Mouse (Mus musculus): ENCODE measurements around the gene Fstl4. TPM values are rescaled to one million over a fixed set of nuclear protein-coding genes. Genes with fewer than 3 reads are reported as not detected.

Gene Fstl4
- polyA plus RNA-seq, 1 experiment from 2014 or later, result 6.6 TPM

- no peak overlapping the region for H3K27ac ChIP-seq (ENCODE audit: low read length)
- H3K4me2 ChIP-seq (ENCODE audit: low read depth, low read length), result no peak overlapping the region
- H3K36me3 ChIP-seq (ENCODE audit: control insufficient read depth, insufficient read depth), result no peaks in the 10 kb centered on the region
- WGBS, result 43% methylated on average over 6 of the region's 6 CpGs
- peaks cover 17% of the 10 kb centered on the region for H3K4me1 ChIP-seq (ENCODE audit: control insufficient read depth, insufficient read depth, low read length)
- no peaks in the 10 kb centered on the region for H3K27me3 ChIP-seq (ENCODE audit: control insufficient read depth, insufficient read depth, low read length)
- H3K9ac ChIP-seq (ENCODE audit: low read length), result no peak overlapping the region
- H3K9me3 ChIP-seq (replicated peaks; ENCODE audit: control insufficient read depth, low read length), result no peaks in the 10 kb centered on the region
- H3K4me3 ChIP-seq (ENCODE audit: low read length), result no peak overlapping the region
- ATAC-seq (replicated peaks; ENCODE audit: extremely low read depth, insufficient read depth, low FRiP score), result no peak
Observed at GRCm38 (mm10) chr11:52914431-52914830, 150.0 kb downstream of the Fstl4 start.

GRCm38 (mm10) chr11:52915648-52916047 is 151.2 kb downstream of the Fstl4 start:
- Histone ChIP-seq H3K4me3 (ENCODE audit: low read length) (no peak overlapping the region), H3K27me3 (ENCODE audit: control insufficient read depth, insufficient read depth, low read length) (no peaks in the 10 kb centered on the region), H3K36me3 (ENCODE audit: control insufficient read depth, insufficient read depth) (no peaks in the 10 kb centered on the region), H3K27ac (ENCODE audit: low read length) (no peak overlapping the region), H3K9me3 (replicated peaks; ENCODE audit: control insufficient read depth, low read length) (no peaks in the 10 kb centered on the region), H3K4me2 (ENCODE audit: low read depth, low read length) (no peak overlapping the region), H3K4me1 (ENCODE audit: control insufficient read depth, insufficient read depth, low read length) (peaks cover 21% of the 10 kb centered on the region), H3K9ac (ENCODE audit: low read length) (no peak overlapping the region)
- ATAC-seq (replicated peaks; ENCODE audit: extremely low read depth, insufficient read depth, low FRiP score), result no peak
- WGBS, result 87% methylated on average over 2 of the region's 2 CpGs

DNA sequence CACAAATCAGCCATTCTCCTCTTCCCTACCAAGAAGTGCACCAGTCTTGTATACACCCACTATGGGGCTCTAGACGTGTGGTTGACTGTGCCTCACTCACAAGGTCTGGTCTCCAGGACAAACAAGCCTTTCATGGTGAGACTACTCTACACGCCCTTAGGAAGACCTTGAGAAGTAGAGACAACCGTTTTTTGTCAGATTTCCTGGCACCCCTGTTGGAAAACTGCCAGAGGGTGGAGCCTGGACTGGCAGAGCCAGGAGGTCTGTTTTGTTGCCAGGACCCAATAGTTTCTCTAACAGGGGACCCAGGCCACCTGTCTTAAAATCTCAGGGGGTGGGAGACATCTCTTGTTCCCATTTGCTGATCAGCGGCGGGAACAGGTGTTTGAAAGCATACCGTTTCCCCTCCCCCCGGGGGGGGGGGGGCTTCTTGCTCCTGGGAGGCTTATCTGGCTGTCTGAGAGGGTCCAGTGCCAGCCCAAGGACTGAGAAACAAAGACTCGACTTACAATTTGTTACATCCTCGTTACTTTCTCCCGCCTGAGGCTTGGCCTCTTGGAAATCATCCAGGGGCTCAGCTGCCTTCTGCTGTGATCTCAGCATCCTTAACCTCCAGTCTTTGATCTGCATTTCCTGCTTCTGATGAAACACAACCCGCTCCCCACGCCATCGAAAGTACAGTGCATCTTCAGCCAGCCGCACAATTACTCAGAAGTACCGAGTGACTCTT is 155.0 kb downstream of the Fstl4 start:
- 17% methylated on average over 15 of the region's 15 CpGs for WGBS
- 0 out of 2 replicates have a peak overlapping the region, but pooled peaks have one; percentile 3 for H3K4me2 ChIP-seq (ENCODE audit: low read depth, low read length)
- H3K4me1 ChIP-seq (ENCODE audit: control insufficient read depth, insufficient read depth, low read length), result peaks cover 11% of the 10 kb centered on the region
- ATAC-seq (replicated peaks; ENCODE audit: extremely low read depth, insufficient read depth, low FRiP score), result peak; percentile 28; the same call in 1 of the 2 replicates
- no peaks in the 10 kb centered on the region for H3K27me3 ChIP-seq (ENCODE audit: control insufficient read depth, insufficient read depth, low read length)
- H3K27ac ChIP-seq (ENCODE audit: low read length), result peak overlapping the region; percentile 9; the same call in 1 of the 2 replicates
- H3K9ac ChIP-seq (ENCODE audit: low read length), result no peak overlapping the region
- H3K9me3 ChIP-seq (replicated peaks; ENCODE audit: control insufficient read depth, low read length), result no peaks in the 10 kb centered on the region
- no peaks in the 10 kb centered on the region for H3K36me3 ChIP-seq (ENCODE audit: control insufficient read depth, insufficient read depth)
- H3K4me3 ChIP-seq (ENCODE audit: low read length), result no peak overlapping the region

DNA sequence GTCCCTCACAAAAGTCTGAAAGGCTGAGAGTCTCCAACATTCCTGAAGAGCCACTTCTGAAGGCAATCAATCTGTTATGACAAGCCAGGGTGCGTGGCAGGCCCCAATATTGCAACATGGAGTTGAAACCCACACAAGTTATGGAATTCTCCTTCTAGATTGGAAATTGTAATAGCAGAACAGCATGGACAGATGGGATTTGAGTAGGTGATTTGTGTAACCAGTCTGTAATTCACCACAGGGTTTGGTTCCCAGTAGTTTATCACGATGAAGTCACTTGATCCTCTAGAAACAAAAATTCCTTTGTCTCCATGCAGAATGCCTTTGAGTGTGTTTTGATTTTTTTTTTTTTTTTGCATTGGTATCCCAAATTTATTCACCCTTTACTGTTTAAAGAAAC is 159.8 kb downstream of the Fstl4 start:
- 70% methylated on average over 2 of the region's 2 CpGs for WGBS
- ATAC-seq (replicated peaks; ENCODE audit: extremely low read depth, insufficient read depth, low FRiP score), result no peak

DNA sequence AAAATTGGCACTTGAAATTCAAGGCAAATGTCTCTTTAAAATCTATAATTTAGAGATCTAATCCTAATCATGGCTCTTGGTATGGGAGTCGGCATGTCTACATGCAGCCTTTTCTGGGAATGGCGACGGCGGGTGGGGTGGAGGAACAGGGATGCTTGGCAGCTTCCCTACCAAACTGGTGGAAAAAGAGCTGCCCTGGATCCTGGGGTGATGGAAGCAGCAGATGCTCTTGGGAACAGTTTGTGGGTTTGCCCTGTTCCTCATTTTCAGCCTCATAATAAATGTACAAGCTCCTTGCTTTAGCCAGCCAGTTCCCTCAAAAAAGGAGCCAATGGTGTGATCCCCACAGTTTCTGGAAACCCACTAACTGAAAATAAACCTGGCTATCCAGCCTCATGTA is 163.9 kb downstream of the Fstl4 start:
- Histone ChIP-seq H3K4me1 (ENCODE audit: control insufficient read depth, insufficient read depth, low read length) (no peaks in the 10 kb centered on the region), H3K9me3 (replicated peaks; ENCODE audit: control insufficient read depth, low read length) (no peaks in the 10 kb centered on the region), H3K9ac (ENCODE audit: low read length) (no peak overlapping the region), H3K27ac (ENCODE audit: low read length) (no peak overlapping the region), H3K27me3 (ENCODE audit: control insufficient read depth, insufficient read depth, low read length) (no peaks in the 10 kb centered on the region), H3K36me3 (ENCODE audit: control insufficient read depth, insufficient read depth) (no peaks in the 10 kb centered on the region), H3K4me2 (ENCODE audit: low read depth, low read length) (no peak overlapping the region), H3K4me3 (ENCODE audit: low read length) (no peak overlapping the region)
- ATAC-seq (replicated peaks; ENCODE audit: extremely low read depth, insufficient read depth, low FRiP score), result no peak
- WGBS, result 89% methylated on average over 4 of the region's 4 CpGs

More for the DNA sequence above, 159.8 kb downstream of the Fstl4 start:
- H3K9ac ChIP-seq (ENCODE audit: low read length), result no peak overlapping the region
- H3K4me1 ChIP-seq (ENCODE audit: control insufficient read depth, insufficient read depth, low read length), result peaks cover 8% of the 10 kb centered on the region
- no peaks in the 10 kb centered on the region for H3K27me3 ChIP-seq (ENCODE audit: control insufficient read depth, insufficient read depth, low read length)
- no peaks in the 10 kb centered on the region for H3K36me3 ChIP-seq (ENCODE audit: control insufficient read depth, insufficient read depth)
- no peak overlapping the region for H3K27ac ChIP-seq (ENCODE audit: low read length)
- no peaks in the 10 kb centered on the region for H3K9me3 ChIP-seq (replicated peaks; ENCODE audit: control insufficient read depth, low read length)
- no peak overlapping the region for H3K4me2 ChIP-seq (ENCODE audit: low read depth, low read length)
- H3K4me3 ChIP-seq (ENCODE audit: low read length), result no peak overlapping the region

DNA sequence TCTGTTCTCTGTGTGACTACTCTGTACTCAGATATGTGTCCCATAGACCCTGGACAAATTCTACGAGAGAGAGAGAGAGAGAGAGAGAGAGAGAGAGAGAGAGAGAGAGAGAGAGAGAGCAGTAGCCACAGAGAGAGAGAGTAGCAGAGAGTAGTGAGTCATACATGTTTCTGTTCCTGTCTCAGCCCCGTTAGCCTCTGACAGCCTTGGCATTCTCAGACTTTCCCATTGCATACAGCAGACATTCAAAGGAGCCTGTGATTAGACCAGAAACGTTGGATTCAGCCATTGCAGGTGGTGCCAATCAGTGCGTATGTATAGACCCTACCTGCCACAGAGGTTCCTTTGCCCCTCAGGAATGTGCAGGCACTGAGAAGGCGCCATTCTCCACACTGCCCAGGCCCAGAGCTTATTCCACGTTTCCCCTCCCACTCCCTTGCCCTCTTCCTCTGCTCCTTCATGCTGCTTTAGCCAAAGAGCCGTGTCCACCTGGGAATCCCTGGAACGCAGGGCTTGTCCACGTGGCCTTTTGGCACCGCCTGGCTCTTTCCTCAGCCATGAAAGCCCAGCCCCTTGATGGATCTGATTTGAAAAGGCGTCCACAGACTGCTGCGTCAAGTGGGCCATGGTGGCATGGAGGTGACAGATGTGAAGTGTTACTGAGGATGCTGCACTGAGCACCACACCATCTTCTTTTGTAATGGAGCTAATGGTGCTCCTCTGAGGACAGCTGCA is 175.1 kb downstream of the Fstl4 start:
- no peak for ATAC-seq (replicated peaks; ENCODE audit: extremely low read depth, insufficient read depth, low FRiP score)
- WGBS, result 55% methylated on average over 12 of the region's 12 CpGs
- H3K4me1 ChIP-seq (ENCODE audit: control insufficient read depth, insufficient read depth, low read length), result no peaks in the 10 kb centered on the region
- H3K9me3 ChIP-seq (replicated peaks; ENCODE audit: control insufficient read depth, low read length), result no peaks in the 10 kb centered on the region
- H3K9ac ChIP-seq (ENCODE audit: low read length), result no peak overlapping the region
- no peaks in the 10 kb centered on the region for H3K36me3 ChIP-seq (ENCODE audit: control insufficient read depth, insufficient read depth)
- H3K27ac ChIP-seq (ENCODE audit: low read length), result no peak overlapping the region
- no peak overlapping the region for H3K4me3 ChIP-seq (ENCODE audit: low read length)
- no peaks in the 10 kb centered on the region for H3K27me3 ChIP-seq (ENCODE audit: control insufficient read depth, insufficient read depth, low read length)
- no peak overlapping the region for H3K4me2 ChIP-seq (ENCODE audit: low read depth, low read length)

GRCm38 (mm10) chr11:52942967-52943366 is 178.5 kb downstream of the Fstl4 start:
- Histone ChIP-seq H3K9me3 (replicated peaks; ENCODE audit: control insufficient read depth, low read length) (no peaks in the 10 kb centered on the region), H3K4me2 (ENCODE audit: low read depth, low read length) (no peak overlapping the region), H3K9ac (ENCODE audit: low read length) (no peak overlapping the region), H3K27me3 (ENCODE audit: control insufficient read depth, insufficient read depth, low read length) (no peaks in the 10 kb centered on the region), H3K36me3 (ENCODE audit: control insufficient read depth, insufficient read depth) (no peaks in the 10 kb centered on the region), H3K4me3 (ENCODE audit: low read length) (no peak overlapping the region), H3K27ac (ENCODE audit: low read length) (no peak overlapping the region), H3K4me1 (ENCODE audit: control insufficient read depth, insufficient read depth, low read length) (no peaks in the 10 kb centered on the region)
- no peak for ATAC-seq (replicated peaks; ENCODE audit: extremely low read depth, insufficient read depth, low FRiP score)
- WGBS, result 79% methylated on average over 6 of the region's 6 CpGs

DNA sequence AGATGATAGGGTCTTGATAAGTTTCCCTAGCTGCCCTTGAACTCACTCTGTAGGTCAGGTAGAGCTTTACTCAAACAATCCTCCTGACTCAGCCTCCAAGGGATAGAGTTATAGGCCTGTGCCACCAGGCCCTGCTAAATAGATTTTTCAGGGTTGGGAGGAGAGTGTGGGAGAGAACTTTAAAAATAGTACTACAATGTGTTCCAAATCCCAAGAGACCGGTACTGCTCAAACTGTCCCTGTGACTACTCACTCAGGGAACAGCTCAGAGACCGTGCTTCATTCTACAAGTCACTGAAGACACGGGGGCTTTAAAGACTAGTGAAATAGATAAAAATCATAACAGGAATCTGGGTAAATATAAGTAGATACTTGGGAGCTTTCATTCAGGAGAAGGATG is 190.6 kb downstream of the Fstl4 start:
- H3K9me3 ChIP-seq (replicated peaks; ENCODE audit: control insufficient read depth, low read length), result peaks cover 3% of the 10 kb centered on the region; the same call in 1 of the 2 replicates
- 74% methylated on average over 3 of the region's 3 CpGs for WGBS
- H3K27ac ChIP-seq (ENCODE audit: low read length), result no peak overlapping the region
- H3K9ac ChIP-seq (ENCODE audit: low read length), result no peak overlapping the region
- no peak overlapping the region for H3K4me3 ChIP-seq (ENCODE audit: low read length)
- H3K36me3 ChIP-seq (ENCODE audit: control insufficient read depth, insufficient read depth), result no peaks in the 10 kb centered on the region
- no peaks in the 10 kb centered on the region for H3K27me3 ChIP-seq (ENCODE audit: control insufficient read depth, insufficient read depth, low read length)
- no peak overlapping the region for H3K4me2 ChIP-seq (ENCODE audit: low read depth, low read length)
- no peak for ATAC-seq (replicated peaks; ENCODE audit: extremely low read depth, insufficient read depth, low FRiP score)
- no peaks in the 10 kb centered on the region for H3K4me1 ChIP-seq (ENCODE audit: control insufficient read depth, insufficient read depth, low read length)

DNA sequence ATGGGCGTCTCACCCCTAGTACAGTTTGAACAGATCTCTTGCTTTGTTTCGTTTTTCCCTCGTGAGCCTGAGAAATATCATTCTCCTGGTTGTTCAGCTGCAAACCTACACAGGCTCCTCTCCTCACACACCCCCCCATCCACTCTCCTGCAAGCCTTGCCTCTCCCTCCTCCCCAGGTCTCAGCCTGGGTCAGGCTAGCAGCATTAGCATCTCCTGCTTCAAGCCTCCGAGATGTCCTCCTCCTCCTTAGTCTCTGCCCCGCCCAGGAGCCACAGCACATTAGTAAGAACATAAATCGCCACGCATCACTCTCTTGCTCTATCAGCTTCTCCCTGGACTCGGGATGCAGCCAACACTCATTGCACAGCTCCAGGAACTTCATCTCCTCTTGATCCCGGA is 204.4 kb downstream of the Fstl4 start:
- peaks cover 10% of the 10 kb centered on the region for H3K4me1 ChIP-seq (ENCODE audit: control insufficient read depth, insufficient read depth, low read length)
- WGBS, result 73% methylated on average over 9 of the region's 9 CpGs
- no peaks in the 10 kb centered on the region for H3K27me3 ChIP-seq (ENCODE audit: control insufficient read depth, insufficient read depth, low read length)
- no peak for ATAC-seq (replicated peaks; ENCODE audit: extremely low read depth, insufficient read depth, low FRiP score)
- H3K9me3 ChIP-seq (replicated peaks; ENCODE audit: control insufficient read depth, low read length), result no peaks in the 10 kb centered on the region
- H3K36me3 ChIP-seq (ENCODE audit: control insufficient read depth, insufficient read depth), result no peaks in the 10 kb centered on the region
- no peak overlapping the region for H3K27ac ChIP-seq (ENCODE audit: low read length)
- H3K4me3 ChIP-seq (ENCODE audit: low read length), result no peak overlapping the region
- no peak overlapping the region for H3K4me2 ChIP-seq (ENCODE audit: low read depth, low read length)
- H3K9ac ChIP-seq (ENCODE audit: low read length), result no peak overlapping the region
